ENCODE assay signal across 17 mouse cellular contexts in genomic region chr2:139784465-139784864, GRCm38 (mm10).
"Had no signal": no experiment of that assay in that cellular context is flagged by ENCODE, and none has a peak within 500 bp of the region (broad histone marks: within the 10 kb centered on the region; RNA-seq: fewer than 3 reads in every experiment).

No protein-coding gene starts in this region.

- H3K27me3 ChIP-seq: limb, embryonic 12.5 days; liver, embryonic 13.5 days; neural tube, embryonic 15.5 days had no signal

- H3K9me3 ChIP-seq: limb, embryonic 12.5 days; liver, embryonic 13.5 days; midbrain, embryonic 10.5 days; neural tube, embryonic 15.5 days had no signal

- H3K27ac ChIP-seq: kidney, postnatal 0 days; layer of hippocampus, adult 2 months; limb, embryonic 12.5 days; liver, embryonic 13.5 days; midbrain, embryonic 10.5 days; neural tube, embryonic 15.5 days had no signal

- H3K4me3 ChIP-seq: layer of hippocampus, adult 2 months; limb, embryonic 12.5 days; liver, embryonic 13.5 days; midbrain, embryonic 10.5 days; myocyte; neural tube, embryonic 15.5 days had no signal

- H3K9ac ChIP-seq: limb, embryonic 12.5 days; liver, embryonic 13.5 days; liver, postnatal 0 days; neural tube, embryonic 15.5 days had no signal

- H3K4me2 ChIP-seq: limb, embryonic 12.5 days; liver, embryonic 13.5 days; neural tube, embryonic 15.5 days had no signal

- ATAC-seq: liver, postnatal 0 days had no signal

- H3K36me3 ChIP-seq: limb, embryonic 12.5 days; liver, embryonic 13.5 days; midbrain, embryonic 10.5 days; neural tube, embryonic 15.5 days had no signal

- DNase-seq: kidney, adult 11 months; kidney, adult 9 months; kidney, postnatal 4 days; liver; liver, embryonic 13.5 days; liver, postnatal 0 days; midbrain, embryonic 14.5 days; right cerebral cortex, adult 18-20 months; right cerebral cortex, postnatal 25 days; thymus, adult 2 months; thymus, postnatal 36 days had no signal

- H3K4me1 ChIP-seq: limb, embryonic 12.5 days; liver, embryonic 13.5 days; midbrain, embryonic 10.5 days; neural tube, embryonic 15.5 days had no signal
